Mouse (Mus musculus): Measurements from ENCODE around the gene Fam131c. TPM values are rescaled to one million over a fixed set of nuclear protein-coding genes. Genes with fewer than 3 reads are reported as not detected.

The Fam131c gene
- polyA plus RNA-seq, 1 experiment = 18.2 TPM

DNA sequence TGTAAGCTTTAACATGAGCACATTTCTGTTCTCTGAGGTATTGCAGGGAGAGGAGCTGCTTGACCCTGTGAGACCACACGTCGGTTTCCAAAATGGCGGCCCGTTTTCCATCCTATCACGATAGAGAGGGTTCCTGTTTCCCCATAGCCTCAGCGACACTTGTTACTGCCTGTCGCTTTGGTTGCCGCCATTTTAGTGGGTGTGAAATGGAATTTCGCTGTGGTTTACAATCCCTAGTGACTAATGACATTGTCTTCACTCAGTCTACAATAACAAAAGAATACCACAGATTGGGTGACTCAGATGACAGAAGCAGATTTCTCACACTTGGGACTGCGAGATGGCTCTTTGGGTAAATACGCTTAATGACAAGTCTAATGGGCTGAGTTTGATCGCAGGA lies 22.8 kb upstream of the Fam131c start:
- no peak for TF ChIP-seq CTCF (IDR thresholded peaks at IDR 0.05; ENCODE audit: borderline replicate concordance, insufficient read depth, low read depth, low read length)
- no peak for TF ChIP-seq POLR2A (IDR thresholded peaks at IDR 0.05; ENCODE audit: borderline replicate concordance, insufficient read depth, low read length)
- no peak overlapping the region for H3K4me3 ChIP-seq (replicated peaks; ENCODE audit: insufficient read depth, low read depth, low read length)
- H3K27ac ChIP-seq (ENCODE audit: insufficient read depth, low read length) = no peak overlapping the region
- no peak for DNase-seq
- H3K4me1 ChIP-seq (ENCODE audit: control insufficient read depth, insufficient read depth, low read length) = no peaks in the 10 kb centered on the region; the same call in 1 of the 2 replicates
- 96% methylated on average over 12 of the region's 12 CpGs for WGBS
- no peaks in the 10 kb centered on the region for H3K27me3 ChIP-seq (ENCODE audit: control insufficient read depth, insufficient read depth, low read length)

DNA sequence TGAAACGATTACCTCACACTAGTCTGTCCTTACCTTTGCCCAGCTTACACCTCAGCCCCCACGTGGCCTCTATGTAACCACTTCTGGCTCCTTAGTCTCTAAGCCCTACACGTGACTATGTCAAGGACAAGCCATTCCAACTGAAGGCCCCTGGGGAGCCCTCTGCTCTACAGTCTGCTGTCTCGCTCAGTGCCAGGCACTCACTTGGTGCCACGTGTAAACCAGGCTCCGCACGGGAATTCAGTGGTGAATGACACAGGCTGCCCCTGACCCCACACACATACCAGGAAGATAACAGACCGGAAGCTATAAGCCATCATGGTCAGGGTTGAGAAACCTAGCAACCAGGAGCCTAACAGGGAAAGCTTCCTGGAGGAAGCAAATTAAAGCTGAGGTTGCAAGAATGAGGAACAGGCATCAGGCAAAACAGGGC lies 20.6 kb upstream of the Fam131c start:
- H3K27ac ChIP-seq (ENCODE audit: insufficient read depth, low read length) = no peak overlapping the region
- no peak overlapping the region for H3K4me3 ChIP-seq (replicated peaks; ENCODE audit: insufficient read depth, low read depth, low read length)
- no peak for TF ChIP-seq POLR2A (IDR thresholded peaks at IDR 0.05; ENCODE audit: borderline replicate concordance, insufficient read depth, low read length)
- no peak for TF ChIP-seq CTCF (IDR thresholded peaks at IDR 0.05; ENCODE audit: borderline replicate concordance, insufficient read depth, low read depth, low read length)
- no peaks in the 10 kb centered on the region for H3K27me3 ChIP-seq (ENCODE audit: control insufficient read depth, insufficient read depth, low read length)
- 37% methylated on average over 8 of the region's 8 CpGs for WGBS
- no peaks in the 10 kb centered on the region; the same call in 1 of the 2 replicates for H3K4me1 ChIP-seq (ENCODE audit: control insufficient read depth, insufficient read depth, low read length)
- no peak for DNase-seq

- Histone ChIP-seq H3K27ac (ENCODE audit: insufficient read depth, low read length) (no peak overlapping the region), H3K4me1 (ENCODE audit: control insufficient read depth, insufficient read depth, low read length) (no peaks in the 10 kb centered on the region), H3K4me3 (replicated peaks; ENCODE audit: insufficient read depth, low read depth, low read length) (no peak overlapping the region), H3K27me3 (ENCODE audit: control insufficient read depth, insufficient read depth, low read length) (no peaks in the 10 kb centered on the region)
- WGBS = 37% methylated on average over 11 of the region's 11 CpGs
- DNase-seq = no peak
- TF ChIP-seq POLR2A (IDR thresholded peaks at IDR 0.05; ENCODE audit: borderline replicate concordance, insufficient read depth, low read length) (no peak), CTCF (IDR thresholded peaks at IDR 0.05; ENCODE audit: borderline replicate concordance, insufficient read depth, low read depth, low read length) (no peak)
Measured at GRCm38 (mm10) chr4:141348616-141349015, 19.4 kb upstream of the Fam131c start.

GRCm38 (mm10) chr4:141350015-141350414 lies 18.0 kb upstream of the Fam131c start:
- H3K4me3 ChIP-seq (replicated peaks; ENCODE audit: insufficient read depth, low read depth, low read length) = no peak overlapping the region
- DNase-seq = no peak
- H3K4me1 ChIP-seq (ENCODE audit: control insufficient read depth, insufficient read depth, low read length) = no peaks in the 10 kb centered on the region
- no peak overlapping the region for H3K27ac ChIP-seq (ENCODE audit: insufficient read depth, low read length)
- no peaks in the 10 kb centered on the region for H3K27me3 ChIP-seq (ENCODE audit: control insufficient read depth, insufficient read depth, low read length)
- TF ChIP-seq CTCF (IDR thresholded peaks at IDR 0.05; ENCODE audit: borderline replicate concordance, insufficient read depth, low read depth, low read length) (no peak), POLR2A (IDR thresholded peaks at IDR 0.05; ENCODE audit: borderline replicate concordance, insufficient read depth, low read length) (no peak)
- WGBS = 88% methylated on average over 12 of the region's 12 CpGs

DNA sequence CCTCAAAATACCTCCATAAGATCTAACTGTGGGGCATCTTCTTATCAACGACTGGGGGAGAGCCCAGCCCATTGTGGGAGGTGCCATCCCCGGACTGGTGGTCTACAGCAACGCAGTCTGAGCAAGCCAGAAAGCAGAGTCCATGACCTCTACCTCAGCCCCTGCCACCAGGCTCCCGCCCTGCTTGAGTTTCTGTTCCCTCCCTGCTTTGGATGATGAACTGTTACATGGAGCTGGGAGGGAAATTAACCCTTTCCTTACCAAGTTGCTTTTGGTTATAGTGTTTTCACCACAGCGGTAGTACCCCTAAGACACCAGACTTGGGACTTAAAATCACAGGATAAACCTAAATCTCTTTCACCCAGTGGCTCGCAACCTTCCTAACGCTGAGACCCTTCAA lies 16.0 kb upstream of the Fam131c start:
- Histone ChIP-seq H3K27me3 (ENCODE audit: control insufficient read depth, insufficient read depth, low read length) (no peaks in the 10 kb centered on the region), H3K4me3 (replicated peaks; ENCODE audit: insufficient read depth, low read depth, low read length) (no peak overlapping the region), H3K4me1 (ENCODE audit: control insufficient read depth, insufficient read depth, low read length) (no peaks in the 10 kb centered on the region; the same call in 1 of the 2 replicates), H3K27ac (ENCODE audit: insufficient read depth, low read length) (no peak overlapping the region)
- DNase-seq = no peak
- 65% methylated on average over 7 of the region's 7 CpGs for WGBS
- TF ChIP-seq CTCF (IDR thresholded peaks at IDR 0.05; ENCODE audit: borderline replicate concordance, insufficient read depth, low read depth, low read length) (no peak), POLR2A (IDR thresholded peaks at IDR 0.05; ENCODE audit: borderline replicate concordance, insufficient read depth, low read length) (no peak)

GRCm38 (mm10) chr4:141352986-141353385 lies 15.0 kb upstream of the Fam131c start:
- H3K4me3 ChIP-seq (replicated peaks; ENCODE audit: insufficient read depth, low read depth, low read length) = no peak overlapping the region
- no peak overlapping the region for H3K27ac ChIP-seq (ENCODE audit: insufficient read depth, low read length)
- no peaks in the 10 kb centered on the region for H3K27me3 ChIP-seq (ENCODE audit: control insufficient read depth, insufficient read depth, low read length)

DNA sequence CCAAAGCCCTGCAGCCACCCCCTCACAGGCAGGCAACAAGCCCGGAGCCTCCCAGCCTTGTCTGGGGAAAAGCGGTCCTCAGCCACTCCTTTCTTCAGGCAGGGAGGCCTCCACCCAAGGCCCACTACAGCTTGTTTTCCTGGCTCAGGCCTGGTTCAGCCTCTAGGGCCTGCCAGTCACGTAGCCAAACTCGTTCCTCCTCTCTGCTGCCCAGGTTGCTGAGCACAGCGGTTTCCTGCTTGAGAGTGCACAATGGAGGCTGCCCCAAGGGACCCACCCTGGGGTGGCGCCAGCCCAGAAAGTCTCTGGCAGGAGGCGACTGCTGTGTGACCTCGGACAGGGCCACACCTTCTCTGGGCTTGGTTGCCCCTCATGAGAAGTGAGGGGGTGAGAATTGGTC lies 14.2 kb upstream of the Fam131c start:
- H3K27ac ChIP-seq (ENCODE audit: insufficient read depth, low read length) = no peak overlapping the region
- no peaks in the 10 kb centered on the region; the same call in 1 of the 2 replicates for H3K4me1 ChIP-seq (ENCODE audit: control insufficient read depth, insufficient read depth, low read length)
- no peak for TF ChIP-seq CTCF (IDR thresholded peaks at IDR 0.05; ENCODE audit: borderline replicate concordance, insufficient read depth, low read depth, low read length)
- no peak for TF ChIP-seq POLR2A (IDR thresholded peaks at IDR 0.05; ENCODE audit: borderline replicate concordance, insufficient read depth, low read length)
- WGBS = 70% methylated on average over 8 of the region's 8 CpGs
- no peaks in the 10 kb centered on the region for H3K27me3 ChIP-seq (ENCODE audit: control insufficient read depth, insufficient read depth, low read length)
- DNase-seq = no peak
- H3K4me3 ChIP-seq (replicated peaks; ENCODE audit: insufficient read depth, low read depth, low read length) = no peak overlapping the region

More at GRCm38 (mm10) chr4:141352986-141353385, 15.0 kb upstream of the Fam131c start:
- WGBS = 81% methylated on average over 5 of the region's 5 CpGs
- no peaks in the 10 kb centered on the region; the same call in 1 of the 2 replicates for H3K4me1 ChIP-seq (ENCODE audit: control insufficient read depth, insufficient read depth, low read length)
- TF ChIP-seq CTCF (IDR thresholded peaks at IDR 0.05; ENCODE audit: borderline replicate concordance, insufficient read depth, low read depth, low read length) (no peak), POLR2A (IDR thresholded peaks at IDR 0.05; ENCODE audit: borderline replicate concordance, insufficient read depth, low read length) (no peak)
- no peak for DNase-seq

- Histone ChIP-seq H3K4me3 (replicated peaks; ENCODE audit: insufficient read depth, low read depth, low read length) (no peak overlapping the region), H3K27ac (ENCODE audit: insufficient read depth, low read length) (no peak overlapping the region), H3K4me1 (ENCODE audit: control insufficient read depth, insufficient read depth, low read length) (peaks cover under 1% of the 10 kb centered on the region), H3K27me3 (ENCODE audit: control insufficient read depth, insufficient read depth, low read length) (no peaks in the 10 kb centered on the region)
- DNase-seq = no peak
- TF ChIP-seq CTCF (IDR thresholded peaks at IDR 0.05; ENCODE audit: borderline replicate concordance, insufficient read depth, low read depth, low read length) (no peak), POLR2A (IDR thresholded peaks at IDR 0.05; ENCODE audit: borderline replicate concordance, insufficient read depth, low read length) (no peak)
Measured at GRCm38 (mm10) chr4:141357811-141358210, 10.2 kb upstream of the Fam131c start.
